ENCODE assay signal across 9 mouse cellular contexts in the genomic region with DNA sequence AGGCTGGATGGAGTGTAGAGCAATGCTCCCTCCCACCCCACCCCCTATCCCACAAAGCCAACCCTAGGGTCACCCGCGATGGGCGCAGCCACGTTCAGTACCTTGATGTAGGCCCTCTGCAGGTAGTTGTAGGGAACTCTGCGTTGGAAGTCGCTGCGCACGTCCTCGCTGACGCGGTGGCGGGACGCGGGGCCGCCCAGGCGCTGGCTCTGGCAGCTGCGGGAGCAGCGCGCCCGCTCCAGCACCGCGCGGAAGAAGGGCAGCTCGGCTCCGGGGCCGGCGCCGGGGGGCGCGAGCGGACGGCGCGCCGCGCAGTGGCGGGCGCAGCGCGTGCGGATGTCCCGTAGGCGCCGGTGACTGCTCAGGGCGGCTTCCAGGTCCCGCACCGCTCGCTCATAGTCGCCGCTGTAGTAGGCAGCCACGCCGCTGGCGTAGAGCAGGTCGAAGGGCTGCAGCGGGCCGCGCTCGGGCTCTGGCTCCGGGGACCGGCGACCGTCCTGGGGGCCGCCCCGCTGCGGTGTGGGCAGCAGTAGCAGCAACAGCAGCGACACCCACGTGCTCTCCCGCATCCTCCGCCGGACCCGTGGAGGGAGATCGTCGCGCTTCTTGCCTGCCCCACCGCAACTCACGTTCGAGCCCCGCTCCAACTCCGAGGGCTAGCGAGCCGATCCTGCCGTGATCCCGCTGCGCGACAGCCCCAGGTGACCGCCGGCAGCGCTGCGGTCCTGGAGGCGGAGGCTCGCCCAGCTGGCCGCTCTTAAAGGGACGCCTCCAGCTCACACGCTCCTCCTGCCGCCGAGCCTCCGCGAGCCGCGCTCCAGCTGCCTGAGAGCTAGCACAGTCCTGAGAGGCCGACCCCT. TPM values are rescaled to one million over a fixed set of nuclear protein-coding genes. Genes with fewer than 3 reads are reported as not detected.
DNase-seq lines count a peak whose midpoint lies in the region; ATAC-seq and TF ChIP-seq lines count a peak whose summit lies in the region.
"Had no signal": no experiment of that assay in that cellular context is flagged by ENCODE, and none has a peak within 500 bp of the region (broad histone marks: within the 10 kb centered on the region; RNA-seq: fewer than 3 reads in every experiment).

A gene (minus strand): TSS at position 670 of the 860 bp plus-strand sequence.

- H3K79me3 ChIP-seq in C2C12 (ENCODE audit: low read depth) = no peaks in the 10 kb centered on the region

- H3K27me3 ChIP-seq in C2C12 (ENCODE audit: control insufficient read depth, insufficient read depth, insufficient read length) = no peaks in the 10 kb centered on the region
- H3K27me3 ChIP-seq in forebrain, embryonic 14.5 days (replicated peaks; ENCODE audit: control insufficient read depth, insufficient read depth, low read length) = no peaks in the 10 kb centered on the region
- H3K27me3 ChIP-seq in heart, postnatal 0 days (ENCODE audit: control insufficient read depth, insufficient read depth, low read length) = no peaks in the 10 kb centered on the region
- peaks cover 40% of the 10 kb centered on the region for H3K27me3 ChIP-seq in liver, embryonic 13.5 days
- H3K27me3 ChIP-seq in neural tube, embryonic 12.5 days (replicated peaks) = no peaks in the 10 kb centered on the region

- peak within 1 kb of the TSS; percentile 87 for H3K4me2 ChIP-seq in forebrain, embryonic 14.5 days (ENCODE audit: low read length)
- peak within 1 kb of the TSS; percentile 98 for H3K4me2 ChIP-seq in heart, postnatal 0 days (ENCODE audit: low read depth, low read length)
- peak within 1 kb of the TSS; percentile 69 for H3K4me2 ChIP-seq in liver, embryonic 13.5 days
- peak within 1 kb of the TSS; percentile 88 for H3K4me2 ChIP-seq in neural tube, embryonic 12.5 days (replicated peaks)

- peak; percentile 92 for ATAC-seq in forebrain, embryonic 14.5 days
- ATAC-seq in heart, postnatal 0 days (ENCODE audit: insufficient read depth, low read depth) = peak; percentile 89
- ATAC-seq in liver, embryonic 13.5 days (ENCODE audit: low read depth) = peak; percentile 79
- peak; percentile 93 for ATAC-seq in neural tube, embryonic 12.5 days (ENCODE audit: low FRiP score, low read depth)

- no peaks in the 10 kb centered on the region for H3K9me3 ChIP-seq in forebrain, embryonic 14.5 days (replicated peaks; ENCODE audit: control insufficient read depth, low read length)
- no peaks in the 10 kb centered on the region for H3K9me3 ChIP-seq in heart, postnatal 0 days (replicated peaks; ENCODE audit: control insufficient read depth, low read length)
- H3K9me3 ChIP-seq in liver, embryonic 13.5 days (replicated peaks) = no peaks in the 10 kb centered on the region
- no peaks in the 10 kb centered on the region for H3K9me3 ChIP-seq in neural tube, embryonic 12.5 days

- no peak for TF ChIP-seq CTCF in C2C12 (IDR thresholded peaks at IDR 0.05; ENCODE audit: control insufficient read depth, insufficient read depth, insufficient read length)
- TF ChIP-seq CTCF in heart, postnatal 0 days (IDR thresholded peaks at IDR 0.05; ENCODE audit: low read depth) = peak; percentile 29; the same call in 1 of the 2 replicates

- no peak for TF ChIP-seq EP300 in heart, postnatal 0 days (IDR thresholded peaks at IDR 0.05; ENCODE audit: low read depth)

- no peaks in the 10 kb centered on the region for H3K79me2 ChIP-seq in C2C12 (ENCODE audit: control insufficient read depth, insufficient read depth)

- H3K4me3 ChIP-seq in C2C12 (ENCODE audit: insufficient read depth, poor library complexity, severe bottlenecking) = peak within 1 kb of the TSS; percentile 34
- H3K4me3 ChIP-seq in forebrain, embryonic 14.5 days (ENCODE audit: low read depth, low read length) = peak within 1 kb of the TSS; percentile 66
- H3K4me3 ChIP-seq in heart, postnatal 0 days (ENCODE audit: low read depth, low read length) = peak within 1 kb of the TSS; percentile 80
- H3K4me3 ChIP-seq in liver, embryonic 13.5 days (replicated peaks) = peak within 1 kb of the TSS; percentile 59
- H3K4me3 ChIP-seq in neural tube, embryonic 12.5 days = peak within 1 kb of the TSS; percentile 61

- WGBS in forebrain, embryonic 14.5 days = under 1% methylated on average over 90 of the region's 101 CpGs
- WGBS in heart, postnatal 0 days = under 1% methylated on average over 70 of the region's 101 CpGs
- whole genome bisulfite sequencing in liver, embryonic 13.5 days (ENCODE audit: insufficient replicate concordance) = under 1% methylated on average over 76 of the region's 101 CpGs
- WGBS in neural tube, embryonic 12.5 days = under 1% methylated on average over 98 of the region's 101 CpGs

- no peaks in the 10 kb centered on the region for H3K4me1 ChIP-seq in forebrain, embryonic 14.5 days (ENCODE audit: control insufficient read depth, insufficient read depth, low read length)
- H3K4me1 ChIP-seq in heart, postnatal 0 days (ENCODE audit: control insufficient read depth, insufficient read depth) = peaks cover 5% of the 10 kb centered on the region
- H3K4me1 ChIP-seq in liver, embryonic 13.5 days (replicated peaks) = no peaks in the 10 kb centered on the region
- peaks cover 9% of the 10 kb centered on the region; the same call in 1 of the 2 replicates for H3K4me1 ChIP-seq in neural tube, embryonic 12.5 days

- H3K36me3 ChIP-seq in C2C12 (ENCODE audit: control insufficient read depth, insufficient read depth) = no peaks in the 10 kb centered on the region
- no peaks in the 10 kb centered on the region for H3K36me3 ChIP-seq in forebrain, embryonic 14.5 days (ENCODE audit: control insufficient read depth, insufficient read depth, low read length)
- no peaks in the 10 kb centered on the region for H3K36me3 ChIP-seq in heart, postnatal 0 days (replicated peaks; ENCODE audit: control insufficient read depth, insufficient read depth, low read length)
- no peaks in the 10 kb centered on the region for H3K36me3 ChIP-seq in liver, embryonic 13.5 days
- H3K36me3 ChIP-seq in neural tube, embryonic 12.5 days = no peaks in the 10 kb centered on the region

- peak within 1 kb of the TSS; percentile 73 for H3K9ac ChIP-seq in forebrain, embryonic 14.5 days (ENCODE audit: low read length)
- H3K9ac ChIP-seq in heart, postnatal 0 days (replicated peaks; ENCODE audit: low read depth, low read length) = peak within 1 kb of the TSS; percentile 74
- H3K9ac ChIP-seq in liver, embryonic 13.5 days = peak within 1 kb of the TSS; percentile 43
- H3K9ac ChIP-seq in neural tube, embryonic 12.5 days = peak within 1 kb of the TSS; percentile 70

- H3ac ChIP-seq in C2C12 (ENCODE audit: control insufficient read depth, insufficient read length, low read depth) = peak within 1 kb of the TSS; percentile 53

- peak; percentile 77 for DNase-seq in brain, adult 2 months (ENCODE audit: low read depth, low spot score)
- DNase-seq in forebrain, embryonic 14.5 days (ENCODE audit: low spot score) = peak; percentile 76
- peak; percentile 80 for DNase-seq in heart, postnatal 0 days (ENCODE audit: low spot score)
- DNase-seq in kidney, postnatal 25 days = peak; percentile 75 to 90
- no peak for DNase-seq in liver, embryonic 13.5 days
- DNase-seq in urinary bladder, adult 2 months (ENCODE audit: low spot score) = peak; percentile 58

- H3K27ac ChIP-seq in forebrain, embryonic 14.5 days (ENCODE audit: low read depth, low read length) = peak within 1 kb of the TSS; percentile 11; the same call in 1 of the 2 replicates
- H3K27ac ChIP-seq in heart, postnatal 0 days (ENCODE audit: low read depth) = peak within 1 kb of the TSS; percentile 70
- H3K27ac ChIP-seq in liver, embryonic 13.5 days = peak within 1 kb of the TSS; percentile 23; the same call in 1 of the 2 replicates
- 0 out of 2 replicates have a peak within 1 kb of the TSS, but pooled peaks have one; percentile 20 for H3K27ac ChIP-seq in neural tube, embryonic 12.5 days

TF ChIP-seq in C2C12, 6 proteins besides CTCF, POLR2A, EP300 and RAD21:
- TF ChIP-seq USF1 (IDR thresholded peaks at IDR 0.05; ENCODE audit: low read depth) = no peak
- TF ChIP-seq FOSL1 (IDR thresholded peaks at IDR 0.05; ENCODE audit: insufficient read depth, low read length, poor library complexity, severe bottlenecking) = no peak
- TF ChIP-seq MYOG (IDR thresholded peaks at IDR 0.05; ENCODE audit: control insufficient read depth, extremely low read depth, insufficient read length) = no peak
- no peak for TF ChIP-seq MYOD1 (IDR thresholded peaks at IDR 0.05; ENCODE audit: control insufficient read depth, insufficient read length, low read depth)
- no peak for TF ChIP-seq MAX (IDR thresholded peaks at IDR 0.05)
- no peak for TF ChIP-seq CEBPB (IDR thresholded peaks at IDR 0.05; ENCODE audit: low read depth)

RNA-seq across cellular contexts. Expression of the gene that starts here (rescaled TPM):
- polyA plus RNA-seq in C2C12 (2012; fragmentation: generic; extraction: Trizol) = 1.1 TPM
- polyA plus RNA-seq in forebrain, embryonic 14.5 days (2014; fragmentation: Nextera tagmentation; extraction: Ambion mirVana) = 0.22 and 0.51 TPM in 2 replicates
- 5.6 and 8.3 TPM in 2 replicates for total RNA-seq in heart, postnatal 0 days (2014; rRNA removed; ENCODE audit: low replicate concordance)
- 0.74 and 0.93 TPM in 2 replicates for polyA plus RNA-seq in heart, postnatal 0 days (2015; fragmentation: Nextera tagmentation; extraction: Ambion mirVana)
- polyA plus RNA-seq in liver, embryonic 13.5 days (2015; fragmentation: Nextera tagmentation; extraction: Ambion mirVana) = 0.54 and 0.68 TPM in 2 replicates
- 2.1 and 2.9 TPM in 2 replicates for polyA plus RNA-seq in neural tube, embryonic 12.5 days (2016; fragmentation: Nextera tagmentation; extraction: Ambion mirVana)
- polyA plus RNA-seq in urinary bladder, adult 2 months (2012; rRNA removed) = 4.0 and 8.5 TPM in 2 replicates
- total RNA-seq: MEL had no signal

Comparison
In these comparisons a context has a peak if more than half of its experiments do, and no peak if none do; other contexts are left out.
1. Peak in DNase-seq, ATAC-seq, H3K4me3 ChIP-seq, H3K27ac ChIP-seq, H3K9ac ChIP-seq and H3K4me2 ChIP-seq in forebrain, embryonic 14.5 days; RNA of the gene not detected or under 1 TPM.
2. Peak in ATAC-seq, H3K4me3 ChIP-seq, H3K27ac ChIP-seq, H3K9ac ChIP-seq and H3K4me2 ChIP-seq in liver, embryonic 13.5 days; RNA of the gene not detected or under 1 TPM.
3. H3K27ac ChIP-seq: peak in every context shown above with its lines; median percentile 70 in heart, postnatal 0 days; 23 in liver, embryonic 13.5 days; 20 in neural tube, embryonic 12.5 days; 11 in forebrain, embryonic 14.5 days.